Mouse (Mus musculus): ENCODE results near the gene Gm13871. TPM values are rescaled to one million over a fixed set of nuclear protein-coding genes. Genes with fewer than 3 reads are reported as not detected.
"Not testable (repeated sequence)": the region's sequence is repeated elsewhere in the genome, so short reads cannot be mapped to it uniquely, and the experiment has no call there.

The Gm13871 gene
- polyA plus RNA-seq (2014; fragmentation: Nextera tagmentation; extraction: Ambion mirVana): not detected in 2 replicates

DNA sequence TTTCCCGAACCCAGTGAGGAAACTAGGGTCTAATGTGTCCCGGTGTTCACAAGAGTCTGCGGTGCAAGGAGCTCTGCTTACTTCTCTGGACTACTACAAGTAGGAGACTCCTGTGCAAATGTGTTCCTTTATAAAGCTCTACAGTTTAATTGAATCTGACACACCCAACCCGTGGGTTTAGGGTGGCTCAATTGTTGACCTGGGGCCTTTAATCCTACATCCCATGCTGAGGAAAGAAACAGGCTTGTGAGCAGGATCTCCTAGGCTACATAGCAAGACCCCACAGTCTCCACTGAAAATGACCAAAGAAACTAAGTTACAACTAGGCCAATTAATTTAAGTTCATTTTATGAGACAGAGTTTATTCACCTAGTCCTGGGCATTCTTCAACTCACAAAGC lies at the start of gene Gm13871:
Gene Gm13871 (minus strand): TSS at position 101 of the 400 bp plus-strand sequence.
- H3K9me3 ChIP-seq (replicated peaks; ENCODE audit: control insufficient read depth, low read length); DNase-seq (ENCODE audit: low spot score); H3K27me3 ChIP-seq (ENCODE audit: control insufficient read depth, insufficient read depth, low read length); ATAC-seq (replicated peaks; ENCODE audit: insufficient number of reproducible peaks, low FRiP score, low TSS enrichment, low read depth); H3K27ac ChIP-seq (replicated peaks; ENCODE audit: low read depth, low read length); H3K4me3 ChIP-seq (ENCODE audit: low read depth, low read length); H3K4me1 ChIP-seq (ENCODE audit: control insufficient read depth, insufficient read depth, low read length); H3K9ac ChIP-seq (replicated peaks; ENCODE audit: low read length); H3K36me3 ChIP-seq (replicated peaks; ENCODE audit: control insufficient read depth, insufficient read depth, low read depth, low read length); H3K4me2 ChIP-seq (ENCODE audit: low read depth, low read length): not testable (repeated sequence)
- no CpG with 5 or more reads among the region's 4 CpGs for WGBS

DNA sequence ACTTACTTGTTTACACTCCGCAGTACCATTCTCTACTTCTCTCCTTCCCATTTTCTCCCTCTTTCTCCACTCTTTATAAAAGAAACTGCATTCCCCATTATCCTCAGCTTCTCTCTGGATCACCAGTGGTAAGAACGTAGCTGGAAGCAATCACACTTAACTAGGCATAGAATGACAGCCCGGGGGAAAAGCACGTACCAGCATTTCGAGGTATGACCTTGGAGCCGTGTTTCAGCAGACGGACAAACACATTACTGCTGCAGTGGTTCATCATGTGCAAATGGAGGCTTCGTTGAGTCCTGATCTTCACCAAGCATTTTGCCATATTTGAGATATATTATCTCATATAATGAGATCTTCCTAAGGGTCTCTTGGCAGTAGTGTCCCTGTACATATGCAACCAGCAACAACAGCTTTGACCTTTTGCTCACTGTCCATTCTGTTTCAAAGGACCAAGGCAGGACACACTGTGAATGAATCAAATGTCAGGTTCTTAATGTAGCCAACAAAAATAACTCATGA lies 44.7 kb upstream of the Gm13871 start, which contains the start of gene 2310002L09Rik:
Gene 2310002L09Rik (minus strand): TSS at position 472 of the 522 bp plus-strand sequence.
- no peak within 1 kb of the TSS for H3K4me2 ChIP-seq (ENCODE audit: low read depth, low read length)
- no peak within 1 kb of the TSS for H3K4me3 ChIP-seq (ENCODE audit: low read depth, low read length)
- H3K36me3 ChIP-seq (replicated peaks; ENCODE audit: control insufficient read depth, insufficient read depth, low read depth, low read length): no peaks in the 10 kb centered on the region
- H3K4me1 ChIP-seq (ENCODE audit: control insufficient read depth, insufficient read depth, low read length): no peaks in the 10 kb centered on the region
- H3K27ac ChIP-seq (replicated peaks; ENCODE audit: low read depth, low read length): no peak within 1 kb of the TSS
- H3K9me3 ChIP-seq (replicated peaks; ENCODE audit: control insufficient read depth, low read length): no peaks in the 10 kb centered on the region
- peak; percentile 19 for DNase-seq (ENCODE audit: low spot score)
- ATAC-seq (replicated peaks; ENCODE audit: insufficient number of reproducible peaks, low FRiP score, low TSS enrichment, low read depth): no peak
- H3K9ac ChIP-seq (replicated peaks; ENCODE audit: low read length): no peak within 1 kb of the TSS
- H3K27me3 ChIP-seq (ENCODE audit: control insufficient read depth, insufficient read depth, low read length): no peaks in the 10 kb centered on the region
- WGBS: 62% methylated on average over 8 of the region's 8 CpGs

DNA sequence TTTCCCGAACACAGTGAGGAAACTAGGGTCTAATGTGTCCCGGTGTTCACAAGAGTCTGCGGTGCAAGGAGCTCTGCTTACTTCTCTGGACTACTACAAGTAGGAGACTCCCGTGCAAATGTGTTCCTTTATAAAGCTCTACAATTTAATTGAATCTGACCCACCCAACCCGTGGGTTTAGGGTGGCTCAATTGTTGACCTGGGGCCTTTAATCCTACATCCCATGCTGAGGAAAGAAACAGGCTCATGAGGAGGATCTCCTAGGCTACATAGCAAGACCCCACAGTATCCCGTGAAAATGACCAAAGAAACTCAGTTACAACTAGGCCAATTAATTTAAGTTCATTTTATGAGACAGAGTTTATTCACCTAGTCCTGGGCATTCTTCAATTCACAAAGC lies 14.9 kb upstream of the Gm13871 start, which contains the start of gene Gm11756:
Gene Gm11756 (minus strand): TSS at position 101 of the 400 bp plus-strand sequence.
- H3K27ac ChIP-seq (replicated peaks; ENCODE audit: low read depth, low read length); DNase-seq (ENCODE audit: low spot score); H3K4me3 ChIP-seq (ENCODE audit: low read depth, low read length); H3K36me3 ChIP-seq (replicated peaks; ENCODE audit: control insufficient read depth, insufficient read depth, low read depth, low read length); H3K4me1 ChIP-seq (ENCODE audit: control insufficient read depth, insufficient read depth, low read length); H3K27me3 ChIP-seq (ENCODE audit: control insufficient read depth, insufficient read depth, low read length); H3K4me2 ChIP-seq (ENCODE audit: low read depth, low read length); H3K9me3 ChIP-seq (replicated peaks; ENCODE audit: control insufficient read depth, low read length); ATAC-seq (replicated peaks; ENCODE audit: insufficient number of reproducible peaks, low FRiP score, low TSS enrichment, low read depth); H3K9ac ChIP-seq (replicated peaks; ENCODE audit: low read length): not testable (repeated sequence)
- WGBS: 85% methylated on average over 6 of the region's 6 CpGs

DNA sequence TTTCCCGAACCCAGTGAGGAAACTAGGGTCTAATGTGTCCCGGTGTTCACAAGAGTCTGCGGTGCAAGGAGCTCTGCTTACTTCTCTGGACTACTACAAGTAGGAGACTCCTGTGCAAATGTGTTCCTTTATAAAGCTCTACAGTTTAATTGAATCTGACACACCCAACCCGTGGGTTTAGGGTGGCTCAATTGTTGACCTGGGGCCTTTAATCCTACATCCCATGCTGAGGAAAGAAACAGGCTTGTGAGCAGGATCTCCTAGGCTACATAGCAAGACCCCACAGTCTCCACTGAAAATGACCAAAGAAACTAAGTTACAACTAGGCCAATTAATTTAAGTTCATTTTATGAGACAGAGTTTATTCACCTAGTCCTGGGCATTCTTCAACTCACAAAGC lies 14.7 kb downstream of the Gm13871 start, which contains the start of gene Gm11757:
Gene Gm11757 (minus strand): TSS at position 101 of the 400 bp plus-strand sequence.
- H3K36me3 ChIP-seq (replicated peaks; ENCODE audit: control insufficient read depth, insufficient read depth, low read depth, low read length); H3K4me1 ChIP-seq (ENCODE audit: control insufficient read depth, insufficient read depth, low read length); H3K4me3 ChIP-seq (ENCODE audit: low read depth, low read length); H3K9ac ChIP-seq (replicated peaks; ENCODE audit: low read length); H3K27me3 ChIP-seq (ENCODE audit: control insufficient read depth, insufficient read depth, low read length); H3K4me2 ChIP-seq (ENCODE audit: low read depth, low read length); DNase-seq (ENCODE audit: low spot score); H3K27ac ChIP-seq (replicated peaks; ENCODE audit: low read depth, low read length); H3K9me3 ChIP-seq (replicated peaks; ENCODE audit: control insufficient read depth, low read length); ATAC-seq (replicated peaks; ENCODE audit: insufficient number of reproducible peaks, low FRiP score, low TSS enrichment, low read depth): not testable (repeated sequence)
- no CpG with 5 or more reads among the region's 4 CpGs for WGBS

DNA sequence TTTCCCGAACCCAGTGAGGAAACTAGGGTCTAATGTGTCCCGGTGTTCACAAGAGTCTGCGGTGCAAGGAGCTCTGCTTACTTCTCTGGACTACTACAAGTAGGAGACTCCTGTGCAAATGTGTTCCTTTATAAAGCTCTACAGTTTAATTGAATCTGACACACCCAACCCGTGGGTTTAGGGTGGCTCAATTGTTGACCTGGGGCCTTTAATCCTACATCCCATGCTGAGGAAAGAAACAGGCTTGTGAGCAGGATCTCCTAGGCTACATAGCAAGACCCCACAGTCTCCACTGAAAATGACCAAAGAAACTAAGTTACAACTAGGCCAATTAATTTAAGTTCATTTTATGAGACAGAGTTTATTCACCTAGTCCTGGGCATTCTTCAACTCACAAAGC lies 29.6 kb downstream of the Gm13871 start, which contains the start of gene Gm11758:
Gene Gm11758 (minus strand): TSS at position 101 of the 400 bp plus-strand sequence.
- not testable (repeated sequence) for ATAC-seq (replicated peaks; ENCODE audit: insufficient number of reproducible peaks, low FRiP score, low TSS enrichment, low read depth); H3K9me3 ChIP-seq (replicated peaks; ENCODE audit: control insufficient read depth, low read length); H3K36me3 ChIP-seq (replicated peaks; ENCODE audit: control insufficient read depth, insufficient read depth, low read depth, low read length)

More for the DNA sequence above, 29.6 kb downstream of the Gm13871 start, which contains the start of gene Gm11758:
- H3K4me3 ChIP-seq (ENCODE audit: low read depth, low read length); H3K4me2 ChIP-seq (ENCODE audit: low read depth, low read length); H3K27ac ChIP-seq (replicated peaks; ENCODE audit: low read depth, low read length); H3K4me1 ChIP-seq (ENCODE audit: control insufficient read depth, insufficient read depth, low read length); H3K27me3 ChIP-seq (ENCODE audit: control insufficient read depth, insufficient read depth, low read length); H3K9ac ChIP-seq (replicated peaks; ENCODE audit: low read length); DNase-seq (ENCODE audit: low spot score): not testable (repeated sequence)
- WGBS: no CpG with 5 or more reads among the region's 4 CpGs

Other genes starting within 250 kb of the Gm13871 start
- 0.20 TPM in 1 of 2 replicates, not detected in the other for gene Gm11239, start 237.6 kb downstream of the Gm13871 start, polyA plus RNA-seq (2014; fragmentation: Nextera tagmentation; extraction: Ambion mirVana)
- gene Gm428, start 222.4 kb downstream of the Gm13871 start, polyA plus RNA-seq (2014; fragmentation: Nextera tagmentation; extraction: Ambion mirVana): not detected in 2 replicates
- 3.6 and 3.9 TPM in 2 replicates for gene Rasef, start 115.0 kb downstream of the Gm13871 start, polyA plus RNA-seq (2014; fragmentation: Nextera tagmentation; extraction: Ambion mirVana)
- not detected in 2 replicates for gene Gm11758, start 29.7 kb downstream of the Gm13871 start, polyA plus RNA-seq (2014; fragmentation: Nextera tagmentation; extraction: Ambion mirVana)
- gene Gm11757, start 14.8 kb downstream of the Gm13871 start, polyA plus RNA-seq (2014; fragmentation: Nextera tagmentation; extraction: Ambion mirVana): not detected in 2 replicates
- gene Gm11756, start 14.8 kb upstream of the Gm13871 start, polyA plus RNA-seq (2014; fragmentation: Nextera tagmentation; extraction: Ambion mirVana): not detected in 2 replicates
- 0.56 and 1.3 TPM in 2 replicates for gene 2310002L09Rik, start 44.9 kb upstream of the Gm13871 start, polyA plus RNA-seq (2014; fragmentation: Nextera tagmentation; extraction: Ambion mirVana)
- 3.0 and 3.9 TPM in 2 replicates for gene Frmd3, start 107.5 kb upstream of the Gm13871 start, polyA plus RNA-seq (2014; fragmentation: Nextera tagmentation; extraction: Ambion mirVana)